Mouse (Mus musculus) cerebellum, adult 2 months (tissue): ENCODE data around the gene Pafah1b3.

Experiments used
- CTCF ChIP-seq: fragments of 200-500 bp; IDR thresholded peaks from 2 replicates; pipeline ENCODE4 v1.5.1; 2011; ENCODE audit warnings: low read depth, mild to moderate bottlenecking, control low read depth, low read length, moderate library complexity, borderline replicate concordance; ENCODE audit not compliant: insufficient read depth
- POLR2A ChIP-seq: fragments of 200-500 bp; IDR thresholded peaks from 2 replicates; pipeline ENCODE4 v1.6.1; 2011; ENCODE audit warnings: low read length, control low read depth, borderline replicate concordance; ENCODE audit not compliant: insufficient read depth

GRCm38 (mm10) chr7:25261896-25262295 is 35.9 kb downstream of the Pafah1b3 start:
- TF ChIP-seq CTCF (no peak), POLR2A (no peak)
